Mouse (Mus musculus): ENCODE measurements around the gene Dusp1.

The Dusp1 gene

DNA sequence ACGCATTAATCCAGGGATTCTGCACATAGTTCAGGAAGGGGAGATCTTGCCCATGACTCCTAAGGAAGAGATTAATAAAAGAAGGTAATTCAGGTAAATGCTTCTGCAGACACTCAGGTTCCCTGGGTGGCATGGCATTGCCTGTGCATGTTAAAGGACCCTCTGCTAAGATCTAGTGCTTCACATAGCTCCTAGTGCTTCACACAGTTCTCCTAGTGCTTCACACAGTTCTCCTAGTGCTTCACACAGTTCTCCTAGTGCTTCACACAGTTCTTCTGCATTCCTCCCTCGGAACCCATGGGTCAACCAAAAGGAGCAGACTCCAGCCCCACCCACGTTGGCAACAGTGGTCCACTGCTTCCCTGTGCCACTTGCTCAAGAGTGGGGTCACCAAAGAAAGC is 56.7 kb downstream of the Dusp1 start:
- in situ Hi-C loops (cut with MboI): loop anchor here (5.0 kb wide), 1 partner anchor 57 kb away; the partner anchor contains the start of genes Dusp1 and Ergic1

GRCm38 (mm10) chr17:26503981-26504671 is 57.8 kb downstream of the Dusp1 start:
- in situ Hi-C loops (cut with MboI): no loop called here

GRCm38 (mm10) chr17:26502808-26503671 is 58.9 kb downstream of the Dusp1 start:
- in situ Hi-C loops (cut with MboI): no loop called here

DNA sequence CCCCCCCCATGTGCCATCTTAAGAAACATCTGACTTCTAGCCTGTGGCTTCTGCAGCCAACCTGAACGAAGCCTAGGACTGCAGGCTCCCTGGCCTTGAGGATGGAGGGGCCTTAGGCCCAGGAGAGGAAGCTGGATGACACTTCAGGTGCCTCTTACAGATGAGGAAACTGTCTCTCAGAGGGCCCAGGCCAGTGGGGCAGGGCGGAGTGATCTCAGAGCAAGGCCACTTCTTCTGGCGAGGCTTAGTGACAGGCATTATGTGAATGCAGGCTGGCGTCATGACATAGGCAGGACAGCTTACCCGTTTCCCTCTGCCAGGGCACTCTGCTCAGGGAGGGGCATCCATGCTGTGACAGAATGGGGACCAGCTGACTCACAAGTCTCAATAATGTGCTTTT is 60.1 kb downstream of the Dusp1 start:
- in situ Hi-C loops (cut with MboI): no loop called here

DNA sequence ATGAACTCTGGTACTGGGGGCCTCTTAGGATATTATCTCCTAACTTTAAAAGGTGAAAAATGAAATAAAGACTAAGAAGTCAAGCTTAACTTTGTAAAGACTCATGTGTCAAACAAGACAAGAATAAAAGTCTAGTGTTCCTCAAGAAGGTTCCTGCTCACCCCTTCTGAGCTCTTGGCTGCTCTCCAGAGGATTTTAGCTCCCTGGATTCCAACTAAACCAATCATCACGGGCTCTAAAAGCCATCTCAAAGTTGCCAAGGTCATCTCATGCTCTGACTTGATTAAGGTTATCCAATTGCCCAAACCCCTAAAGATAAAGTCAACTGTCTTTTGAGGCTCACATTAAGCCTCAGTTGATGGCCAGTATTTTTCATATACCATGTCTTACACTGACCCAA is 63.3 kb downstream of the Dusp1 start:
- in situ Hi-C loops (cut with MboI): no loop called here

- in situ Hi-C loops (cut with MboI): no loop called here
Observed at GRCm38 (mm10) chr17:26497416-26497923, 64.5 kb downstream of the Dusp1 start.

GRCm38 (mm10) chr17:26494642-26495468 is 67.1 kb downstream of the Dusp1 start:
- in situ Hi-C loops (cut with MboI): no loop called here

GRCm38 (mm10) chr17:26492246-26492645 is 69.7 kb downstream of the Dusp1 start:
- in situ Hi-C loops (cut with MboI): no loop called here

DNA sequence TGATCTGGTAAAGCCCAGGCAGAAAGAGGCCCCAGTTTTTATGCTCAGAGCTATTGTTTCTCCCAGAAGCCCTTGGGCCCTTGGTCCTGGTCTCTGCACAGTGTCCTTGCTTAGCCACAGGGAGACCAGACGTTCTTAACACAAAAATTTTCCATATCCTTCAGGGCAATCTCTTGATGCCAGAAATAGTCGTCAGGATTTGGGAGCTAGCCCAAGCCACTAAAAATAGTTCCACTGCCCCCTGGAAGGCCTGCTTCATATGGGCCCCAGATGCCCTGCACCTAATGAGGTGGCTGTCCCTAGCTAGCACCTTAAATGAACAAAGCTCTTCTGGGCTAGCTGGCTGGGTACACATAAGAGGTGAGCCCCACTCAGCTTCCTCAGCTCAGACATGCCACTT is 71.0 kb downstream of the Dusp1 start:
- in situ Hi-C loops (cut with MboI): no loop called here

DNA sequence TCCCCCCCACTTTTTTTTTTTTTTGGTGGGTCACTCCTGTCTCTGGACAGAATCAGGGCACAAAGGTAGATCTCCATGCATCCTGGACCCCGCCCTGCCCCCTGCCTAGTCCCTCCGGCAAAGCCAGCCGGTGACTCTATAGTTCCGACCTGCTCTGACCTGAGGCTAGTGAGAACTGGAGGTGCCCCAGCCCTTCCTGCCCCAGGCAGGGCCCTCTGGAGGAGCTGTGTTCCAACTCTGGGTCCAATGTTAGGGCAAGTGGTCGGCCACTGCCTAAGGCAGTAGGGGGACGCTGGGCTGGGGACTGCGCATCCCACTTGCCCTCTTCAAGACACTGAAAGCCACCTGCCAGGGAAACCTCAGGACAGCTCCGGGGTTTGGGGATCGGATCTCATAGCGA is 71.9 kb downstream of the Dusp1 start:
- in situ Hi-C loops (cut with MboI): no loop called here

DNA sequence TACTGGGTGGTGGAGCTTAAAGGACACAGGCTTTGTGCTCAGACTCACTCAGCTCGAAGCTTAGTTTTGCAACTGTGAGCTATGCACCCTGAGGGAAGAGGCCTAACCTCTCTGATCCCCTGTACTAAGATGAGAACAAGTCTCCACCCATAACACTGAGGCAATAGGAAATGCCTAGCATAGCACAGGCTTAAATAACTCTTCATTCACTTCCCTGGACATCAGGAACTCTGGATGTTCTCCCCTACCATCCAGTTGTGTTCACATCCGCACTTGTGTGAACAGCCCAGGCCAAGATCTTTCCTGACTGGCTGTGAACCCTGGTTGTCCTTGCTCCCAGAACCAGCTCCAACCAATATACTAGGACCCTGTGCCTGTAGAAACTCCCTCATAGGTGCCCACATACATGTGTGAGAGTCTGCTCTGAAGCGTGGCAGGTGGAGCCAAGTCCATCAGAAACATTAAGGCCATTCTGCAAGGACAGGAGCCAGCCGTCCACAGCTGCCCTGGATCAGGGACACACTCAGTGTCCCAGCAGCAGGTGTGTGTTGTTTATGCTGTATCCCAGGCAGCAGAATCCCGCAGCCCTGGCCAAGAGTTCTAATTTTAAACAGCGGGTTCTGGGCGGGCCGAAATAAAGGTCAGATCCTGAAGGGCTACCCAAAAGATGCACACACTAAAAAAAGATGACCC is 73.1 kb downstream of the Dusp1 start:
- in situ Hi-C loops (cut with MboI): no loop called here

- in situ Hi-C loops (cut with MboI): no loop called here
Observed at GRCm38 (mm10) chr17:26487917-26488316, 74.0 kb downstream of the Dusp1 start.

- in situ Hi-C loops (cut with MboI): no loop called here
Observed at GRCm38 (mm10) chr17:26487266-26487665, 74.7 kb downstream of the Dusp1 start.

GRCm38 (mm10) chr17:26484626-26485421 is 77.1 kb downstream of the Dusp1 start:
- in situ Hi-C loops (cut with MboI): no loop called here

DNA sequence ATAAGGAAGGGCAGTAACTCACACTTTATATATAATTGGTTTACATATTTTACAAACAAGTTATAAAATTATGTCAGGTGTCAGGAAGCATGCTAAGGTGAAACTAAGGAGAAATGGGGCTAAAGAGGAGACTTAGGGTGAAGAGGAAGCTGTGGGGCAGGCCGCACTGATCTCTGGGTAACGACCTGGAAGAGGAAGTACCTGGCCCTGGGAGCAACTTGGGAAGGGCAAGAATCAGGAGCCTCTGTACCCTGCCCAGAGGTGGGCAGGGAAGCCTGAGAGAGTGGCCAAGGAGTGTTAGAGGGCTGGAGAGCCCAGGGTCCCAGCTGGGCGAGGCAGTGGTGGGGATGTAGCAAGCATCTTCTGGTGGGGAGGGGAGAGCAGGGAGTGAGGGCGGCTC is 81.0 kb downstream of the Dusp1 start:
- in situ Hi-C loops (cut with MboI): no loop called here

GRCm38 (mm10) chr17:26479619-26480018 is 82.3 kb downstream of the Dusp1 start:
- in situ Hi-C loops (cut with MboI): no loop called here

DNA sequence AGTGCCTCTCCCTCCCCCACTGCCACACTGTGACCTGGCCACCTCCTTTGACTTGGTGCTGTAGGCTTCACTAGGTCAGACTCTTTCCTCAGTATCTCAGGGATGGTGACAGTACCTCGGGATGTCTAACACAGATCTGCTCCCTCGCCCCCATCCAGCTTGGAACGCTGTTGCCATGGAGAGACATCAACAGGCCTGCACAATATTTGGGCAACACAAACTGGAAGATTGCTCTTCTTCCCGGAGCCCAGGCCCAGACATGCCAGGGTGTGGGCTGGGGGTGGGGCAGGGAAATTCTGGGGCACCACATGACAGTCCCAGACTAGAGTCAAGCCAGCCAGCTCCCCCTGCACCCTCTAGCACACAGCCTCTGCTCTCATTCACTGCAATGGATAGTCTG is 83.3 kb downstream of the Dusp1 start:
- in situ Hi-C loops (cut with MboI): no loop called here

- in situ Hi-C loops (cut with MboI): no loop called here
Observed at GRCm38 (mm10) chr17:26476871-26477270, 85.1 kb downstream of the Dusp1 start.

DNA sequence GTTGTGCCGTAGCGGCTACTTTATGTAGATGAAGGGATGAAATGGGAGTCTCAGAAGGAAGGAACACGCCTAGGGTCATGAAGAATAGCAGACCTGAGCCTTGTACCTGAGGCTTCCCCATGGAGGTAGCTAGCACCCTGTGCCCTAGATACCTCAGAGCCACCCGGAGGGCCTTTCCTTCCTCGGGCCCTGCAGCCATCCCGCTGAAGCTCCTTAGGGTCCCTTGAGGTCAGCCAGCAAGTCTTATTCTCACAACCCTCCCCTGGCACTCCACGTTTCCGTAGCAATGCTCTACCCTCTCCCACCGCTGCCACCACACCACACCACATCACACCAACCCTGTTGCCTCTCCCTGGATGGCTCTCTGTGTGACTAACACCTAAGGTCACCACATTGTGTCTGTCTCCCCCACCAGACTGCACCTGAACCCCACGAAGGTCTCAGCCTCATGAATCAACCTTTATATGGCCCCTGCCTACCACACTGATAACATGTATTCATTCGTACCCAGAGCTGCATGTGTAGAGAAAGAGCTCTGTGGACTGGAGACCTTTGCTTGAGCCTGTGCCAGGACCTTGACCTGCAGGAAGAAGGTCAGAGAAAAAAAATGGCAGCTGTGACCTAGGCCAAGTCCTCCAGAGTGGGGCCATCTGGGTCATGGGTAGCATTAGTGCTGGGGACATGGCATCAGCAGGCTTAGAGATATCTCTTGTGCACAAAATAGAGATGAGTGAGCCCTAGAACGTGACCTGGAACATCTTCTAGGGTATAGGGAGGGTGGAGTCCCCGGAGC is 93.6 kb downstream of the Dusp1 start:
- in situ Hi-C loops (cut with MboI): no loop called here

GRCm38 (mm10) chr17:26467619-26468018 is 94.3 kb downstream of the Dusp1 start:
- in situ Hi-C loops (cut with MboI): no loop called here

Measured in mature B cell (primary cell).